Mouse (Mus musculus) C2C12 (cell line): ENCODE data around the gene Socs4.

Experiments
- CEBPB ChIP-seq: IDR thresholded peaks from one replicate; pipeline ENCODE4 v1.6.1; 2011; ENCODE audit warnings: low read depth, mild to moderate bottlenecking, control low read depth, moderate library complexity
- CTCF ChIP-seq: IDR thresholded peaks from one replicate; pipeline ENCODE4 v1.5.1; 2011; ENCODE audit not compliant: control insufficient read depth, insufficient read depth, insufficient read length
- MAX ChIP-seq: IDR thresholded peaks from one replicate; pipeline ENCODE4 v1.6.1; 2011; ENCODE audit warnings: mild to moderate bottlenecking, control low read depth
- MYOD1 ChIP-seq: IDR thresholded peaks from one replicate; pipeline ENCODE4 v1.6.1; 2011; ENCODE audit warnings: low read depth; ENCODE audit not compliant: control insufficient read depth, insufficient read length
- MYOG ChIP-seq: IDR thresholded peaks from one replicate; pipeline ENCODE4 v1.6.1; 2011; ENCODE audit not compliant: control insufficient read depth, insufficient read length; ENCODE audit errors: extremely low read depth
- USF1 ChIP-seq: IDR thresholded peaks from one replicate; pipeline ENCODE4 v1.6.1; 2011; ENCODE audit warnings: low read depth, mild to moderate bottlenecking, control low read depth, moderate library complexity

DNA sequence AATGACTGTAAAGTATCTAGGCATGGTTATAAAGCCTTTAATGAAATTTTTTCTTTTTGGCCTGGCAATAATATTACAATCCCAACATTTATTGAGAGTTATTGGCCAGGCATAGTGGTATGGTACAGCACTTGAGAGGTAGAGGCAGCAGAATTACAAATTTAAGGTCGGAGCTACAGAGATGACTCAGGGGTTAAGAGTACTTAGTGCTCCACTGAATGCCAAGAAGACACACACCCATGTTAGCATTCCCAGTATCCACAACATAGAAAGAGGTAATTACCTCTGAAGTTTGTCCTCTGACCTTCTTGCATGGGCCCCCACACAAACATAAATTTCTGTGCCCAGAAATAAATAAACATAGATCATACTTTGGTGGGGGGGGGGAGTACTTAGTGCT is 32.3 kb downstream of the Socs4 start:
- TF ChIP-seq CTCF (no peak), CEBPB (no peak), MYOD1 (no peak), MYOG (no peak), USF1 (no peak), MAX (no peak)
